Mouse (Mus musculus) fat pad, adult 2 months (tissue): ENCODE measurements around the gene Rps6ka5.

ENCODE experiments used
- DNase-seq: peaks from one replicate; pipeline ENCODE4 v3.0.0-alpha.2; 2011; ENCODE audit warnings: low read depth, low spot score; ENCODE audit errors: extremely low read depth

Rps6ka5 gene

DNA sequence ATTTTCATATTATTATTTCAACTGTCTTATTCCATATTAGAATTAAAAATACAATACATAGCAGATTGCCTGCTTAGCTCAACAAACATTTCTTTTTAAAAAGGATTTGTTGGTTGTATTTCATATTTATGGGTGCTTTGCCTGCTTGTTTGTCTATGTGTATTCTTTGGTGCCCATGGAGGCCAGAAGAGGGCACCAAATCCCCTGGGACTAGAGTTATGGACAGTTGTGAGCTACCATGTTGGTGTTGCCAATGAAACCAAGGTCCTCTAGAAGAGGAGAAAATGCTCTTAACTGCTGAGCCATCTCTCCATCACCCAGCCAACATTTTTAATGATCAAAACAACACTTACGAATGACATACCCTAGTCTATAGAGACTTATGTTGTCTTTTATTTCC, 120.0 kb downstream of the Rps6ka5 start:
- no peak for DNase-seq

DNA sequence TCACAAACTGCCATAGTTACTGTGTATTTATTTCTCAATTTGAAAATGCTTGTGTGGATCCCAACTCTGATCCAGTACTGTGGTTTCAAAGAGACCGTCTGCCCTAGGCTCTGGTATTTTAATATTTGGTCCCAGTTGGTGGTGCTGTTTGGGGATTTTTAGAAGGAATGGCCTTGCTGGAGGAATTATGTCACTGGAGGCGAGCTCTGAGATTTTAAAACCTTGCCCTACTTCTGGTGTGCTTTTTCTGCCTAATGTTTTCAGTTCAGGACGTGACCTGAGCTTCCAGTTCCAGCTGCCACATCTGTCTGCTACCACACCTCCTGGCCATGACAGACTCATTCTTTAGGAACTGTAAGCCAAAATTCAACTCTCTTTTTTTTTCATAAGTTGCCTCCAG, 121.2 kb downstream of the Rps6ka5 start:
- no peak for DNase-seq

DNA sequence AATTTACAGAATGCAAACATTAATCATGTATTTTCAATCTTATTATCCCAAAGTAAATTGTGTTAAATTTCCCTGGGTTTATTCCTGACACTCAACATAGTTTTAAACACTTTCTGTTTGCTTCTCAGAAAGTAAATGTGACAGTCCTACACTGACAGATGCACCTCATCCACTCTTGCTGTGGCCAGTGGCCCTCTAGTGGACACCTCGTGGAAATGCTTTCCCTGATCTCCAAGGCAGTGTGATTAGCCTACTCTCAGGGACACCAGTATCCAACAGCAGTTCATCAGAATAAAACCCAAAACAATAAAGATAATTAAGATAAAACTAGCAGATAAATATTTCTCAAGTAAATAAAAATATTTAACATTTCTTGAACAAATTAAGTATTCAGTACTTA, 122.2 kb downstream of the Rps6ka5 start:
- DNase-seq, result no peak

- no peak for DNase-seq
These were observed 132.1 kb downstream of the Rps6ka5 start for GRCm38 (mm10) chr12:100594700-100595099.

- no peak for DNase-seq
These were observed 140.2 kb downstream of the Rps6ka5 start for GRCm38 (mm10) chr12:100586601-100587000.

DNA sequence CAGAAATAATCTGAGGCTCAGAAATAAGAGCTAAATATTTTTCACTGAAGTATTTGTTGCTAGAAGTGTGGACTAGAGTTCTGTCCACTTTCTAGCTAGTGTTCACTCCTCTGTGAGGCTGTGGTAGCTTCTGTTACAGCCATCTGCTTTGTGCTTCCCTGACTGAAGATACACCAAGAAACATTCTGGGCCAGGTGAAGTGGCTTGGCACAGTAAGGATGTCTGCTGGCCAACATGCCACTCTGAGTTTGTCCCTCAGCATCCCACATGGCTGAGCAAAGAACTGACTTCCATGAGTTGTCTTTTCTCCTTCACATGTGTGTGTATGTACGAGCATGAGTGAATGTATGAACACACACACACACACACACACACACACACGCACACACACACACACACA, 147.6 kb downstream of the Rps6ka5 start:
- DNase-seq, result no peak

- no peak for DNase-seq
These were observed 148.5 kb downstream of the Rps6ka5 start for GRCm38 (mm10) chr12:100578291-100578690.

DNA sequence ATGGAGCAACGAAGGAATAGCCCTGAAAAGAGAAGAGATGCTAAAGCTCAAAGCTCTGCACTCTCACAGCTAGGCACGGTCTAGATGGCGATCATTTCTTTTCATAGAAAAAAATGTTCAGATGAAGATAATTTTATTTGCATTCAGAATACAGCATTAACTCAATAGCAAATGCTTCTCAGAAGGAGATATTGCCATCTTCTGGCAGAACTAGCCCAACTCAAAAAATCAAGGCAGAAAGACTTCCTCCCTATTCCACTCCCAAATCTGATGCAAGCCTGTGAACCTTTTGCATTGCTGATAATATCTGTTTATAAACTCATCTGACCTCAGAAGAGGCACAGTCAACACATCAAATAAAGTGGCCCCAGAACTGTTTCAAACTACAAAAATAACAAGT, 151.0 kb downstream of the Rps6ka5 start:
- no peak for DNase-seq

GRCm38 (mm10) chr12:100570522-100571072, 156.2 kb downstream of the Rps6ka5 start:
- DNase-seq, result no peak

DNA sequence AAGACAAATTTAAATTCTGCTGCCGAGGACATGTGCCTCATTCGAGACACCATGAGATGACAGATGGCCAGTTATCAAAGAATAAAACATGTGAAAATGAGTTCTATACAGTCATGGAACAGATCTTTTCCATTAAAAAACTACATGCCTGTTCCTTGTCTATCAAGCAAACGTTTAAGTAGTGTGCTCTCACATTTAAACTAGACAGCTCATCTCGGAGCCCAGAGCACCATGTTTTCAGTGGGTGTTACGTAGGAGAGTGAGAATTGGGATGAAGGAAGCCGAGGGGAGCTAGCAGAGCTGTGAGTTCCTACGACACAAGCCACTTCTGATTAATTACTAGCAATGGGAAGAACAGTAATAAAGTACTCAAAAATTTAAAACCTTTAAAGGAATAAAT, 158.0 kb downstream of the Rps6ka5 start:
- no peak for DNase-seq

GRCm38 (mm10) chr12:100568105-100568504, 158.7 kb downstream of the Rps6ka5 start:
- DNase-seq, result no peak

- DNase-seq, result no peak
These were observed 159.2 kb downstream of the Rps6ka5 start for GRCm38 (mm10) chr12:100567627-100568026.

- DNase-seq, result no peak
These were observed 173.1 kb downstream of the Rps6ka5 start for GRCm38 (mm10) chr12:100553675-100554074.

GRCm38 (mm10) chr12:100551972-100552371, 174.8 kb downstream of the Rps6ka5 start:
- DNase-seq, result no peak

DNA sequence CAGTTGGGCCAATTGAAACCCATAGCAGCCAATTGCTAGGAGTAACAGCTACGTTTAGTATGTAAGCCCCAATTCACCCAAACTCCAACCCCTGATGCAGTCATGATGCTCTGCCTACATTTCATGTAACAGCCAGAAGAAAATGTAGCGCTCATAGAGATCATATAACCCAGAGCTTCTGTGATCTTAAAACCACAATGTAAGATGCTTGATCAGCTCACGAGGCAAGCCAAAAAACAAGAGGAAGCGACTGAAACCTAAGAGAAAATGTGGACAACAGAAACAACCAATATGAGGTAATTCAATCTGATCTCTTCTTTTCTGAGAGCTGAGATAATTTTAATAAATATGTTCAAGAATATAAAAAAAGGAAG, 182.6 kb downstream of the Rps6ka5 start:
- DNase-seq, result no peak

- DNase-seq, result no peak
These were observed 183.2 kb downstream of the Rps6ka5 start for GRCm38 (mm10) chr12:100543437-100544193.

DNA sequence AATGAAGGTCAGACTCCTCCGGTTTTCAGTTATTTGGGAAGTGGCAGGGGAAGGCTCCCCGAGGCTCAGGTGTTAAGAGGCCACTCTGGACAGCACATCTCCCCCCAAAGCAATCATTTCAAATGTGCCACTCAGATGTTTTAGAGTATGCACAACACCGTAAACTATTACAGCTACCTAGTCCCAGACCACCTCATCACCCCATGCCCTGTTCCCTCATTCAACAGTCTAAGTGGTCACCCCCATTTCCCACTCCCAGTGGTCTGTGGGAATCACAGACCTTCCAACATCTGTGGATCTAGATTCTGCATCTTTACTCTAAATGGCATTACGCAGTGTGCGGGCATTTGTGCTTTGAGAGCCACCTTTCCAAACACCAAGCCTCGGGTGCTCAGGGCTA, 184.3 kb downstream of the Rps6ka5 start:
- DNase-seq, result no peak

DNA sequence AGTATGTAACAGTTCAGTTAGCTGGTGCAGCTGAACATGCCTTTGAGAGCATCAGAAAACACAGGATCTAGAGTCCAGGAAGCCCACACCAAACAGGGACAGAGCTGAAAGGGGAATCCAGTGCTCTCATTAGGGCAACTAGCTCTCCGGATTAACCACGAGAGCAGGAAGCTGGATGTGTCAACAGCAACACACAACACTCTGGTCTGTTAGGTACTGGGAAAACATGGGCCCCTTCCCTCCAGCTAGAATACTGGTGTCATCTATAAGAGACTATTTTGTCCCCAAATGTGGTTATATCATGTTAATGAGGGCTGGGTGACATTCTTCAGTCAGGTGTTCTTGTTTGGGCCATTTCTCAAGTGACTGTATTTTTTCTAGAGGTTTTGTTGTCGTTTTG, 184.7 kb downstream of the Rps6ka5 start:
- DNase-seq, result no peak

DNA sequence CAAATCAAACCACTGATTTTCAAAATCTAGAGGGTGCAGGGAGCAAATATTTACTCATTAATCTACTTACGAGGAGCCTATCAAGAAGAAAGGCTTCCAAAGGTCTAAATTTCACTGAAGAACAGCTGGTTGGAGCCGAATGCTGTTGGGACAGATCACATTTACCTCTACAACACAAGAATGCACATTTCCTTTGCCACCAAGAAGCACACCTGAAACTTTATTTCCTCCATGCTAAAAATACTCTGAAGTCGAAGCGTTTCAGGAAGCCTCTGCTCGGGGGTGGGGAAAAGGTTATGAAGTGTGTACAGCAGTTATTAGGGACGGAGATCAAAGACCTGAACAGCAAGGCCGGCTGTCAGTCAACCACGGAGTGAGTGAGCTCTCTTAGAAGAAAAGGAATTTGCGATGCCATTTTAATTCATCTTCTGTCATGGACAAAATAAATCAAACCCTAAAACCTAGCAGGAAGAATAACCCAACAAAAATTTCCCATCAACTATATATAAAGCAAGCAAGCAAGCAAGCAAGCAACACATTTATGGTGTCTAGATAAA, 187.5 kb downstream of the Rps6ka5 start:
- DNase-seq, result no peak

GRCm38 (mm10) chr12:100538445-100539157, 188.2 kb downstream of the Rps6ka5 start:
- DNase-seq, result no peak

GRCm38 (mm10) chr12:100537091-100537490, 189.7 kb downstream of the Rps6ka5 start:
- DNase-seq, result no peak

DNA sequence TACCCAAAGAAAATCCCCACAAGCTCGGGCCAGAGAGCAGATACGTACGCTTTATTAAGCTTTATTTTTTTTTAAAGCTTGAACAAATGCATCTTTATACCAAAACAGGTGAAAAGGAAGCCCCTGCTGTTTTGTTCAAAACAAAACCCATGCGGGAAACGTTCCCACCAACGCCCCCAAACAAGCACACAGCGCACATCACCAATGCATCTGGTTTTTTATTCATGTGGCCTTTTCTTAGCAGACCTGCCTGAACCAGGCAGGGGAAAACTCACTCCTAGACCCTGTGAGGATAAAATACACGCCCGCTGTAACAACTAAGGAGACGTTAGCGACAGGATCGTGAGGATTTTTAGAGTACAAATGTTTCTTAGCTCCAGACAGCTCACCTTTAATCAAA, 191.8 kb downstream of the Rps6ka5 start:
- no peak for DNase-seq
